Mouse (Mus musculus): ENCODE data around the gene Gucy2c.

Gucy2c gene

DNA sequence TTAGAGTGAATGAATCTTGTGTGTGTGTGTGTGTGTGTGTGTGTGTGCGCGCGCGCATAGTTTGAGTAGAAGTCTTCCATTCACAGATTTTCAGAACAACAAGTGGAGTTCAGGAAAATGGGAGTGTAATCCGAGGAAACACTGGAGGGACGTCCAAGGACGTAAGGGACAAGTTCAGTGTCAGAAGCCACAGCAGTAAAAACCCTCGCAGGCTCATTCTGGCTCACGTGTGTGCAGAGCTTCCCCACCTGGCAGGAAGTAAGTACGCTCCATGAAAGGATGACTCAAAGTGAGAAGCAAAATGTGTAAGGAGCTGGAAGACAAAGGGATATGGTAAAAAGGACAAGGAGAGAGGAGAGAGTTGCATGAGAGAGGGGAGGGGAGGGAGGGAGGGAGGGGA, 40.3 kb downstream of the Gucy2c start:
- no peak for DNase-seq (ENCODE audit: low spot score in 2 of 2)

DNA sequence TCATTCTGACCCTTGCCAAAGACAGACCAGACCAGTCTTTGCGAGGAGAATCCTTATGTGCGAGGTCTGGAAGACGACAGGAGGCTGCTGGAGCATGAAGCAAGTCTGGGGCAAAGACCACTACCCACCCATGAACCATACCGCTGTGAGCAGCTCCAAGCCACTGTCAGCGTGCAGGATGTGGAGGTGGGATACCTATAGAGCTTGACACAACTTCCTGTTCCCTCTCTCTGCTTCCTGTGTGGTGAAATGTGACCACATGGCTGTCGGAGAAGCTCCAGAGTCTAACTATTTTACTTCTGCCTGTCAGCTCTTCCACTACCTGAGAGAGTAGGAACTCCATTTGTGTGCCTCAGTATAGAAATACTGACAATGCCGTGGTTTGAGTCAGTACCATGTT, 45.8 kb downstream of the Gucy2c start:
- no peak for DNase-seq (ENCODE audit: low spot score in 2 of 2)

DNA sequence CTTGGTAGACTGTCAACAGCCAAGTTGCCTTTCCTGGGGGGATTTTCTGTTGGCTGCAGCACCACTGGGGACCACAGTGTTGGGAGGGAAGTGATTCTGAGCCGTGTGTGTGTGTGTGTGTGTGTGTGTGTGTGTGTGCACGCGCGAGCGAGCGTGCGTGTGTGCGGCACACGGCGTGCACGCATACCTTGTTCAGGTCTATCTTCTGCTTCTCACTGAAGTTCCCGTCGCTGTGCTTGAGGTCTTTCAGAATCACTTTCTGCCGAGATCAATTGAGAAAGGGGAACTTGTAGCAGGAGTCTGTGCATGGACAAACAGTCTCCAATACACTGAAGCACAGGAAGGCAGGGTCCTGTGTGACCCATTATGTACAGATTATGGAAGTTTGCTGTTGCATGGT, 53.4 kb downstream of the Gucy2c start:
- no peak for DNase-seq (ENCODE audit: low spot score in 2 of 2)

DNA sequence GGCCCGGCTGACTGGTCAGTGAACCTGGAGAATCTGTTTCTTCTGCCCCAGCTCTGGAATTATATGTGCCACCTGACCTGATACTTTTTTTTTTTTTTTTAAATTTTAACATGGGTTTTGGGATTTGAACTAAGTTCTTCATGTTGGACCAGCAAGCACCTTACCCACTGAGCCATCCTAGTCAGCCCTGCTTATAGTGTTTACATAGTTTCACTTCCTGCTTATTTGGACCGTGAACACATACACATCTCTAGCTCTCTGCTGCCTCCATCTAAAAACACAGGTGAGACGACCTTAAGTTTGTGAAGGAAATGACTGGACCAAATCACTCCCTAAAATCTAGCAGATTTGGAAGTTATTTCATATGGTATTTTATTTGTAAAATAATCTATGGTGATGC, 58.4 kb downstream of the Gucy2c start:
- no peak for DNase-seq (ENCODE audit: low spot score in 2 of 2)

DNA sequence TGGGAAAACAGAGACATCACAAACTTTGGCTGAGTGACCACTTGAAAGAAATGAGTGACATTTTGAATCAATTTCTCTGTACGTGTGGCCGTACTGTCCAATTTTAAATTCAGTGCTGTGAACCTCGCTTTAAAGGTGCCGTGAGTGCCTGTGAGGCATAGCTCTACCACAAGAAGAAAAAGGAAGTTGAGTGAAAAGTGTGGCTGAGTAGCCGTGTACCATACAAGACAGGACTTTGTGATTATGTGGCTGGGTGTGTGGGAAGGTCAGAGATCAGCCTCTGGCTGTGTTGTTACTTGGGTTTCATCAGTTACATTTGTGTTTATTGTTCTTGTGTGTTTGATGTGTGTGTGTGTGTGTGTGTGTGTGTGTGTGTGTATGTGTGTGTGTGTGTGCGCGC, 59.0 kb downstream of the Gucy2c start:
- no peak for DNase-seq (ENCODE audit: low spot score in 2 of 2)

DNA sequence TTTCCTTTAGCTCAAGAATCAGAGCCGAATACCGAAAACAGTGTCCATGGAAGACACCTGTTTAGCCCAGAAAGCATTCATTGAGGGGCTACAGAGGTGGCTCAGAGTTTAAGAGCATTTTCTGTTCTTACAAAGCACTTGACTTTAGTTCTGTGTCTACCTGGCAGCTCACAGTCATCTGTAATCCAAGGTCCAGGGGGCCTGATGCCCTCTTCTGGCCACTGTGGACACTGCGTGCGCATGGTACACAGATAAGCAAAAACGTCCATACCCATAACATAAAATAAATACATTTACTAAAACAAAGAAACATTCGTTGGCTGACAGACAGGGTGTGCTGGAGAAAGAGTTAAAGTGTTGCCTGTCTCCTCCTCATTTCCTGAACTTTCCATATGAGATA, 59.6 kb downstream of the Gucy2c start:
- peak in 1 of 2 experiments; percentile 27 for DNase-seq (ENCODE audit: low spot score in 2 of 2)

DNA sequence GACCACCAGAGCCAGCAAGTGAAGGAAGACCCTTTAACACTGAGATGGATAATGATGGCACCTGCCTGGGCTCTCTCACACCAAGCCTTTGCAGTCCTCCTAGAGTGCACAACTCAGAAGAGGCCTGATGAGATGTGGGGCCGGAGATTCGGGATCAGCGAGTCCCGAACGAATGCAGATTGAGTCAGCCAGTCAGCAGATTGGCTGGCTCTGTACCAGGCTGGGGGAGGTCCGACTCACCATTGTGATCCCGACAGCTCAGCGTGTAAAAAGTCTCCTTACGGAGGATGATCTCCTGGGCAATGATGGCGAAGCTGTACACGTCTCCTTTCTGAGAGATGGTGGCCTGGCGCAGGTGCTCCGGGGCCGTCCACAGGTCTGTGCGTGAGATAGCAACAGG, 61.1 kb downstream of the Gucy2c start:
- no peak for DNase-seq (ENCODE audit: low spot score in 2 of 2)

DNA sequence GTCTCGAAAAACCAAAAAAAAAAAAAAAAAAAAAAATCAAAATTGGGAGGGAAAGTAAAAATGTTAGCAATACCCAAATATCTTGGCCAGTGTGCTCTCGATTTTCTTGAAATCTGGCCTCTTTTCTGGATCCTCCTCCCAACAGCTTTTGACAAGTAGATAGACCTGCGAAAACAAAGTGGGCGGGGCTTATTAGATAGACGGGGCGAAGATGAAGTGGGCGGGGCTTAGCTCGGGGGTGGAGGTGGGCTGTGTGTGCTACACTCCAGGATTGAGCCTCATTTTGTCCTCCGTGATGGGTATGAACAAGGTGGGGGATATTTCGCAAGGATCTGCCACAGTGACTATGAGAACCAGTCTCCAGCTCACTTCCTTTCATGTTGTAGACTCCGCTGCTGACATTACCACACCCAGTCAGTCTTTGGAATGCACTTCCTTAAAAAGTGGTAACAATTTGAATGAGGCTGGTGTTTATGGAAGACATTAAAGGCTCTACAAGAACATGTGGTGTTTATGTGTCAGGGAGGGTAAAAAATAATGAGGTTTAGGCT, 65.6 kb downstream of the Gucy2c start:
- DNase-seq (ENCODE audit: low spot score in 2 of 2), result no peak

DNA sequence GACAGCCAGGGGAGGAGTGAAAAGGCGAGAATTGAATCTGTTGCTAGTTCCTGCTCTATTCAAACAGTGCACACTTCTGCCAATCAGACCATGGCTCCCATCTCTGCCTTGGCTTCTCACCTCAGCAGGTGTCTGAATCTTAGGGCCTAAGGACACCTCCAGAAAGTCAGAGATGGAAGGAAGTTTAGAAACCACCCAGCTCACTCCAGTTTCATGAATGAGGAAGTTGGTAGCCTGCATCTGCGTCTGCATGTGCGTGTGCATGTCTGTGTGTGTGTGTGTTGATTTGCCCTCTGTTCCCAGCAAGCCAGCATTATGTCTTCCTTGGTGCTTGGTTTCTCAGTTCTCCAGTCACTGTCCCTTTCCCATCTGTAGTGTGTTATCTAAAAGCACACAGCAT, 67.5 kb downstream of the Gucy2c start:
- no peak for DNase-seq (ENCODE audit: low spot score in 2 of 2)

DNA sequence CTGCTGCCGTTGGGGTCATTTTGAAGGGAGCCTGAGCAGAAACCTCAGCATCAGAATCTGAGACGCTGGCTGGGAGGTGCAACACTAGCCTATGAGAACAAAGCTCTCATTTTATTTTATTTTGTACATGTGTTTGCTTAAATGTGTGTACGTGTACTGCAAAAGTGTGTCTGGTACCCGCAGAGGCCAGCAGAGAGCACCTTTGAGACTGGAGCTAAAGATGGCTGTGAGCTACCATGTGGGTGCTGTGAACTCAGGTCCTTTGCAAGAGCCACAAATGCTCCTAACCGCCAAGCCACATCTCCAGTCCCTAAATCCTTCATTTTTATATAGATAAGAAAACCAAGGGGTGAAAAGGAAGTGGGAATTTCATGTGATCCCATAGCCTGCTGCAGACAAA, 71.2 kb downstream of the Gucy2c start:
- no peak for DNase-seq (ENCODE audit: low spot score in 2 of 2)

DNA sequence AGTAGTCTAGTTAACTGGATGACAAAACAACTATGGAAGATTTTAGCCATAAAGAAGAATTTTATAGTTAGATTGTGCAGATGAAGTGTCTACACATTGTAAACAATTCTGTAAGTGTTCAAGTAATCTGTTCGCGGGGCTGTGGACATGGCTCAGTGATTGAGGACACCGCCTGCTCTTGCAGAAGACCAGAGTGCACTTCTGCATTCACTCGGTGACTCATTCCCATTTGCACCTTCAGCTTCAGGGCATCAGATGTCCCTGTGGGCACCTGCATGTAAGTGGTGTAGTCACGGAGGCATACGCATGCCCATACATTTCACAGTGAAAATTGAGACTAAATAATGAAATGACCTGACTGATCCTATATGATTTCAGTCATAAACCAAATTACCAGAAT, 73.0 kb downstream of the Gucy2c start:
- DNase-seq (ENCODE audit: low spot score in 2 of 2), result no peak

DNA sequence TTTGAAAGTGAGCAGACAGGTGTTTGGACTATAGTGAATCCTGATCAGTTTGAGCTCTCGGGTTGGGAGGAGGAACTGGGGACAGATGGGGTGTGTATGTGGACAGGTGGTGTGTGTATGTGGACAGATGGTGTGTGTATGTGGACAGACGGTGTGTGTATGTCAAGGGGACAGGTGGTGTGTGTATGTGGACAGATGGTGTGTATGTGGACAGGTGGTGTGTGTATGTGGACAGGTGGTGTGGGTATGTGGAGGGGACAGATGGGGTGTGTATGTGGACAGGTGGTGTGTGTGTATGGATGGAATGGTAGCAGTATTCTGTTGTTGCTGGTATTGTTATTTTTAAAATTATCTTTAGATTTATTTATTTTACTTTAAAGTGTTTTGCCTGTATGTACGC, 79.7 kb downstream of the Gucy2c start:
- no peak for DNase-seq (ENCODE audit: low spot score in 2 of 2)

DNA sequence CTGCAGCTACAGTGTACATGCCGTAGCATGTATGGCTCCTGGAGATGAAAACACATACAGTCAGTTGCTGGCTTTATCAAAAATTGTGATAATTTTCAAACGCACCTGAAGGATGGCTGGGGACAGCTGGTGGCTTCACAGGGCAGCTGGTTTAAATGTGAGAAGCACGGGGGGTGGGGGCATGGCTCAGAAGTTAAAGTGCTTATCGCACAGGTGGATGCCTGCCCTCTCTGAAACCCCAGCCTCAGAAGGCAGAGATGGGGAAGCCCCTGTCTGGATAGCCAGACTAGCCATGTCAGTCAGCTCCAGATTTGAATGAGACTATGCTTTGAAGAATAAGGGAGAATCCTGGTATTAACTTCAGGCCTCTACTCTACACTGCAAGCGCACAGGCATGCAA, 80.4 kb downstream of the Gucy2c start:
- DNase-seq (ENCODE audit: low spot score in 2 of 2), result no peak

DNA sequence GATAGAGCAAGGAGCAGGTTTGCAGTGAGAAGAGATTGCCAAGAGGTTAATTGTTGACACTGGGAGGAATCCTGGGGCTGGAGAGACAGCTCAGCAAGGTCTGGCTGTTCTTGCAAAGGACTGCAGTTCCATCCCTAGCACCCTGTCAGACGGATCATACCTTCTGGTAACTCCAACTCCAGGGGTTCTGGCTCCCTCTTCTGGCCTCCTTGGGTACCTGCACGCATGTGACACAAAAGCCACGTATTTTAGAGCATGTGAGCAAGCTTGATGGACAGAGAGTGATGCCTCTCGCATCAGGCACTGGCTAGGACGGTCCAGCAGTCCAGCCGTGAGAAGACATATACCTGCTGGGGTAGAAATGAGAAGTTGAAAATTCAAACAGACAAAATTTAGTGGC, 90.3 kb downstream of the Gucy2c start:
- no peak for DNase-seq (ENCODE audit: low spot score in 2 of 2)

DNA sequence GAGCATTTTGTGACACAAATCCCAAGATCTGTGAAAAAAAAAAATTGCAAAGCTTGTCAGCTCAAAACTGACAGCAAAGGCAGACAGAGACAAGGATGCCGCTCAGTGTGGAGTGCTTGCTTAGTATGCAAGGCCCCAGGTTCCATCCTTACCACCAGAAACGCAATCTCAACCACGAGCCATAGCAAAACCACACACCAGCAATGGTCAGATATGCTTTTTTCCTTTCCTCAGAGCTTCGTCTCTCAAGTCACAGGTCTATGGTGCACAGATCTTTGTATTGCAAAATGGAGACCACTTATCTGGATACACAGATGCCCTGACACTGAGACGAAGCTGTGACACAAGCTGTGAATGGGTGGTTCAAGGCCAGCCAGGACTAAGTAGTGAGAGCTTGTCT, 91.0 kb downstream of the Gucy2c start:
- DNase-seq (ENCODE audit: low spot score in 2 of 2), result no peak

DNA sequence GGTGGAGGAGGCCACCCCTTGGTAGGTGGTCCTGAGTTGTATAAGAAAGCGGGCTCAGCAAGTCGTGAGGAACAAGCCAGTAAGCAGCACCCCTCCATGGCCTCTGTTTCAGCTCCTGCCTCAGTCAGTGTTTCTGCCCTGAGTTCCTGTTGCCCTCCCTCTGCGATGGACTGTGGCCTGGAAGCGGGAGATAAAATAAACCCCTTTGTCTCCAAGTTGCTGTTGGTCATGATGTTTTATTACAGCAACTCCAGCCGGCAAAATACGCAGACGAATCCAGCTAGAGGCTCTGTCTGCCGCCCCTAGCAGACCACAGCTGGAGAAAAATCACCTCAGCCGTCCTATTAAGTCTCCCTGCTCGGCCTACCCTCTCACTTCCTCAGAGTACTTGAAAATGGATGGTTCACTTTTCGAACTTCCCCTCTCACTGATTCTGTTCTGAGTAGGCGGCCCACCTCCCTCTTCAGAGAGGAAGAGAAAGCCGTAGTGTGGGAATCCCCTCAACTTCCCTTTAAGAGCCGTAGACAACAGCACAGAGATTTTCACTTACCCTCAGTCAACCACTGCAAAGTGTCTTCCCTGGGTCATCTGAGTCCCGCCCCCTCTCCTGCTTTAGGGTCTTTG, 91.7 kb downstream of the Gucy2c start:
- DNase-seq (ENCODE audit: low spot score in 2 of 2), result peak in 1 of 2 experiments; percentile 7

DNA sequence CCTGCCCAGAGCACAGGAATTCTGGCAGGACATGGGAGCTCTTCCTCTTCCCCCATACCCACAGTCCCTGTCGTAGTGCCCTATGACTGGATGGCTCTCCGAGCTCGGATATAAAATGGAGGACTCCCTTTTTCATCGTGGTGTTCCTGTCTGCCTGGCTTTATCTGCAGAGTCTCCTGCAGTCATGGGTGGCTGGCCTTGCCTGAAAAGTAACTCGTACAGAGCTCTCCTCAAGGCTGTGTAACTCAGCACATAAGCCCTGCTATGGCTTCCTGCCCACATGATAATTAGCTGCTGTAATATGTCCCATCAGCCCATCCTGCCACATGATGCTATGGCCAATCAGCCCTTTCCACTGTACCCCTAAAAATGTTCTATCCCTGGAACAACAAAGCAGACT, 96.1 kb downstream of the Gucy2c start:
- DNase-seq (ENCODE audit: low spot score in 2 of 2), result no peak

DNA sequence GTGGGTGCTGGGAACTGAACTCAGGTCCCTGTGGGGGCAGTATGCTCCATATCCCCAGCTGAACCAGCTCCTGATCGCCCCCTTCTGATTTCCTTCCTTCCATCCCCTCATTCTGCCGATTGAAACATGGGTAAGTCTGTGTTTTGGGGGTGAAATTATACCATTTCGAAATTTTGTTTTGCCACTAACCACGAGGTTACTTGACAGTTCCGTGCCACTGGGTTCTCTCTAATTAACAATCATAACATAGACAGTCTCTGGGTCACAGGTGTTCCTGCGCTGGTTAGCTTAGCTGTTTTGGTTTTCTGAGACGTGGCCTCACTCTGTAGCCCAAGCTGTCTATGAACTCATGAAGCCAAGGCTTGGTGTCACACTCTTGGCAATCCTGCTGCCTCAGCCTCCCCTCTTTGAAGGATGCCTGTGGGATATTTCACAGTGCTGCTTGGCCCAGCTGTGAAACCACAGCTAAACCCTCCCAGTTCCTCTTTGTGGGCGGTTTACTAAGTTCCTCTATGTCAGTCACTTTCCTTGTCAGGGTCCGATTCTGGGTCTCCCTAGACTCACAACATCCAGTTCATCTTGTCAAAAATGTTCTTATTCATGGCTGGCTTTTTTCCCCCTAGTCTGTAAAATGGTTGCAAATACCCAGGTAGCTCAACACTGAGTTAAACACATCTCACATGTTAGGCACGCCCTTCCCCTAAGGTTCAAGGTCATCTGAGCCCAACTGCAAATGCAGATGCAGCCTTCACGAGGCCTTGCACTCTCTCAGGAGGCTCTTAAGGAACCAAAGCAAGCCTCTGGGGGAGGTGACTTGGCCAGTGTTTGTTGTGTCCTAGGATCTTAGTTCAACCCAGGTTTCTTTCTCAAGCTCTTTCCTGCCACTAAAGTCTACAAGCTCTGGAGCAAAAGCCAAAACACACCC, 97.9 kb downstream of the Gucy2c start:
- no peak for DNase-seq (ENCODE audit: low spot score in 2 of 2)

DNA sequence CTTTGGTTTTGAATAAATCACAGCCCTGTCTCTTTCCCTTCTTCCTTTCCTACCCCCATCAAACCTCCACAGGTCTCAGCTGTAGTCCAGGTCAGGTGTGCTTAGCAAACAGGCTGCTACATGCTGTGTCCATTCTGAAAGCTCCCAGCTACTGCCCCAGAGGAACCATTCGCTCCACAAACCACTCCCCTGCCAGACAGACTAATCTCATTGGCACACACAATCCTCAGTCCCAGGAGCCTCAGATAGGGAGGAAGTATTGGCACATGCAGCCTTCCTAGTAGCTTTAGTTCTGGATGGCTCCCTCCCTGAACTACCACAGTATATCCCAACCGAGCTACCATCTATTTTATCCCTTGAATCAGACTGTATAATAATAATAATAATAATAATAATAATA, 102.2 kb downstream of the Gucy2c start:
- no peak for DNase-seq (ENCODE audit: low spot score in 2 of 2)

DNA sequence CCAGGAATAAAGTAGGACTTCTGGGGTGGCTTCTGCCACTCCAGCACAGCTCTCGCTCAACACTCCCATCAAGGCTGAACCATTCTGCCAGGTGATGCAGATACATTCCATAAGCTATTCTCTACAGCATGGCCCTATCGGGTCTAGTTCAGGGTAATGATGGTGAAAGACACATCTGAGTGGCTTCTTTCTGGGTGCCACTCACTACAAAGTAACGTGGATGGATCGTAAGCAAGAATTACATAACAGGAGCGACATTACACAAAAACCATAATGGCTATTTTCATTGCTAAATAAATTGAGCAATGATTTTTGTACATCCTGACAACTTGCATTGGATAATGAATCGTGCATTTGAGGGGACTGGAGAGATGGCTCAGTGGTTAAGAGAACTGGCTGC, 106.6 kb downstream of the Gucy2c start:
- no peak for DNase-seq (ENCODE audit: low spot score in 2 of 2)

DNA sequence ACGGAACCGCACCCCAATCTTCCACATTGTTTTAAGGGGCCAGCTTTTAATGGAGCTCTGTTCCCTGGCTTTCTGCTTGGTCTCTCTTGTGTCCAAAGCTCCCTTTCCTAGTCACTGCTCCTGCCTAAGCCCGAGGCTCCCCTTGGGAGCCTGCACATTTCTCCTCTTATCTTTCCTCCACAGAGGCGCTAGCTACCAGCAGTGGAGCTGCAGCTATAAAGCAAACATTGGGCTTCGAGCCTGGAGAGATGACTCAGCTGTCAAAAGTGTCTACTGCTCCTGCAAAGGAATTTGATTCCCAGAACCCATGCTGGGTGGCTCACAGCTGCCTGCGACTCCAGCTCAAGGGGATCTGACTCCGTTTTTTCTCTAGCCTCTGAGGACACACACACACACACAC, 109.1 kb downstream of the Gucy2c start:
- DNase-seq (ENCODE audit: low spot score in 2 of 2), result peak; percentile 50 to 75

DNA sequence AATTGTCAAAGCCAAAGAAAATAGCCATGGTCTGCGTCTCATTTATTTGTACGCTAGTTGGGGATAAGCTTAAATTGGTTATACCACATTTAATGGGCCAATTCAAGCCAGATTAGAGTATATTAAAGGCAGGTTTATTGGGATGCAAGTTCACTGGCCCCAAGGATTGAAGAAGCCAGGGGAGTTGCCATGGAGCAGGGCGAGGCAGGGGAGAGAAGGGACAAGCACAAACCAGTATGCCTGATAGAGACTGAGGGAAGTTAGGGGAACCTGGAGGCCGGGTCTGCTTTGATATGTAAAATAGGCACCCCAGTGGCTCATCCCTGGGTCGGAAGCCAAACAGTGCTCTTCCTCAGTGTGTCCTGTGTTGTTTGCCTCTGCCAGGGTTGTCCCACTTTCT, 112.3 kb downstream of the Gucy2c start:
- DNase-seq (ENCODE audit: low spot score in 2 of 2), result no peak
